Mouse (Mus musculus): ENCODE measurements at regions not wholly inside any gene's neighbourhood (a gene's known extent, or its start where the extent isn't known, plus 50 kb on each side); places are given as distances from the start of the nearest gene placed in this dataset.

- H3K4me2 ChIP-seq (replicated peaks; ENCODE audit: low read depth, low read length): no peak overlapping the region
- WGBS: 36% methylated on average over 1 of the region's 1 CpGs
- H3K9me3 ChIP-seq (ENCODE audit: low read length): no peaks in the 10 kb centered on the region
- H3K36me3 ChIP-seq (ENCODE audit: insufficient read depth, low read length): no peaks in the 10 kb centered on the region
- no peak overlapping the region for H3K27ac ChIP-seq (ENCODE audit: low read length)
- DNase-seq (ENCODE audit: low spot score) (no peak), ATAC-seq (no peak)
- H3K9ac ChIP-seq (replicated peaks; ENCODE audit: low read depth): no peak overlapping the region
- TF ChIP-seq EP300 (IDR thresholded peaks at IDR 0.05): no peak
- TF ChIP-seq CTCF (IDR thresholded peaks at IDR 0.05): no peak
- no peaks in the 10 kb centered on the region for H3K4me1 ChIP-seq (ENCODE audit: insufficient read depth, low read depth, low read length)
- H3K4me3 ChIP-seq (ENCODE audit: low read depth, low read length): no peak overlapping the region
- H3K27me3 ChIP-seq (replicated peaks; ENCODE audit: insufficient read depth, low read length): no peaks in the 10 kb centered on the region
These were observed 221.6 kb upstream of the Zic4 start for GRCm38 (mm10) chr9:91140651-91141050.

GRCm38 (mm10) chr9:91151893-91152292 lies 210.3 kb upstream of the Zic4 start:
- Histone ChIP-seq H3K4me1 (ENCODE audit: insufficient read depth, low read depth, low read length) (no peaks in the 10 kb centered on the region), H3K9ac (replicated peaks; ENCODE audit: low read depth) (no peak overlapping the region), H3K27ac (ENCODE audit: low read length) (no peak overlapping the region), H3K36me3 (ENCODE audit: insufficient read depth, low read length) (no peaks in the 10 kb centered on the region), H3K4me2 (replicated peaks; ENCODE audit: low read depth, low read length) (no peak overlapping the region), H3K27me3 (replicated peaks; ENCODE audit: insufficient read depth, low read length) (no peaks in the 10 kb centered on the region), H3K4me3 (ENCODE audit: low read depth, low read length) (no peak overlapping the region), H3K9me3 (ENCODE audit: low read length) (no peaks in the 10 kb centered on the region)
- TF ChIP-seq EP300 (IDR thresholded peaks at IDR 0.05) (no peak), CTCF (IDR thresholded peaks at IDR 0.05) (no peak)
- DNase-seq (ENCODE audit: low spot score) (no peak), ATAC-seq (no peak)
- WGBS: 83% methylated on average over 11 of the region's 11 CpGs

DNA sequence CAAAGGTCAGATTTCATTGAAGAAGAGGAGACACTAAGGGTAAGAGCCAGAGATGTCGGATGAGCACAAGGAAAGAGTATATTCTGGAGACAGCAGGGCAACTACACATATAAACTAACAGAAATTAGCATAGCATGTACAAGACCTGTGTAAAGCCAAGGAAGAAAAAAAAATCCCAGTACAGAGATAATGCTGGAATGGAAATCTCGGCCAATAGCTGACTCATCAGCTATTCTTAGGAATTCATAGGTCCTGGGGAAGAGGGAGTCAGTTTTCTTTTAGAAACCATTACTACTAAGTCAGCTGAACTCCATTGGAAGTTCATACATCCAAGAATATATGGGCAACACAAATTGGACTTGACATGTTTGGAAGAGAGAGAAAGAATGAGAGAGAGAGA lies 202.9 kb upstream of the Zic4 start:
- Histone ChIP-seq H3K4me3 (ENCODE audit: low read depth, low read length) (no peak overlapping the region), H3K36me3 (ENCODE audit: insufficient read depth, low read length) (no peaks in the 10 kb centered on the region), H3K27me3 (replicated peaks; ENCODE audit: insufficient read depth, low read length) (no peaks in the 10 kb centered on the region), H3K4me2 (replicated peaks; ENCODE audit: low read depth, low read length) (no peak overlapping the region), H3K4me1 (ENCODE audit: insufficient read depth, low read depth, low read length) (no peaks in the 10 kb centered on the region), H3K9ac (replicated peaks; ENCODE audit: low read depth) (no peak overlapping the region), H3K27ac (ENCODE audit: low read length) (no peak overlapping the region), H3K9me3 (ENCODE audit: low read length) (no peaks in the 10 kb centered on the region)
- no peak for ATAC-seq
- TF ChIP-seq CTCF (IDR thresholded peaks at IDR 0.05) (no peak), EP300 (IDR thresholded peaks at IDR 0.05) (no peak)
- WGBS: 69% methylated on average over 2 of the region's 2 CpGs
- no peak for DNase-seq (ENCODE audit: low spot score)

DNA sequence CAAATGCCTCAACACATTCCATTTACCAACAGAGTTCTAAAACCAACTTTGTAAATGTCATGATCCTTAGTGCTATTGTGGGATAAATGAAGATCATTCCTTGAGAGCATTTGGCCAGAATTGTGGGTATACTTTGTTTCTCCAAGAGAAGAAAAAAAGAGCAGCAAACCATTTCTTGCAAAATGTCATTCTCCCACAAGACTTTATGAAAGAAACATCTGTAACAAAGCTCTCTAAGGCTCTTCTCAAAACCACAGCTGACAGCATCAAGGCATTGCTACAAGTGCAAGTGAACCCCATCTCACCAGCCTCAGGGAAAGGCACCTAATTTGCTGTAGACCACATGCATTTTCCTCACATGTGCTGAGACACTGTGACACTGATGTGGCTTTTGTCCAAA lies 194.3 kb upstream of the Zic4 start:
- no peak overlapping the region for H3K9ac ChIP-seq (replicated peaks; ENCODE audit: low read depth)
- no peaks in the 10 kb centered on the region for H3K4me1 ChIP-seq (ENCODE audit: insufficient read depth, low read depth, low read length)
- no peaks in the 10 kb centered on the region for H3K27me3 ChIP-seq (replicated peaks; ENCODE audit: insufficient read depth, low read length)
- H3K4me3 ChIP-seq (ENCODE audit: low read depth, low read length): no peak overlapping the region
- H3K36me3 ChIP-seq (ENCODE audit: insufficient read depth, low read length): no peaks in the 10 kb centered on the region
- DNase-seq (ENCODE audit: low spot score): no peak
- no peak overlapping the region for H3K27ac ChIP-seq (ENCODE audit: low read length)
- H3K4me2 ChIP-seq (replicated peaks; ENCODE audit: low read depth, low read length): no peak overlapping the region
- no peak for TF ChIP-seq CTCF (IDR thresholded peaks at IDR 0.05)
- H3K9me3 ChIP-seq (ENCODE audit: low read length): no peaks in the 10 kb centered on the region
- no peak for ATAC-seq

DNA sequence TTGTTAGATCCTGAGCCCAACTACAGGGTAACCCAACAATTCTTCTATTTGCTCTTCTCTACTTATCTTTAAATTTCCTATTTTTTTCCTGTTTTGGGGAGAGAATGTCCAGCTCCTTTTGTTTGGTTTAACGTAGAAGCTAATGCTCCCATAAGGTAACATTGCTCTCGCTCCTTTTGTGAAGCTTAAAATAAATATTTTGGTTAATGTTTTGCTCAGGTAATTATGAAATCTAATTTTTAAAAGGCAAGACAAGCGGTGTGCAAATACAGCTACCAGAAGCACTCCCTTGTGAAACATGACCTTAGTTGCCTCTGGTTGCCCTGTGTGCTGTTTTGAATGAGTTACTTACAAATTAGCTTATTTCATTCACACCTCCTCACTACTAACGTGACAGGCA lies 169.0 kb upstream of the Zic4 start:
- Histone ChIP-seq H3K4me3 (ENCODE audit: low read depth, low read length) (no peak overlapping the region), H3K36me3 (ENCODE audit: insufficient read depth, low read length) (no peaks in the 10 kb centered on the region), H3K27me3 (replicated peaks; ENCODE audit: insufficient read depth, low read length) (no peaks in the 10 kb centered on the region), H3K9ac (replicated peaks; ENCODE audit: low read depth) (no peak overlapping the region), H3K4me2 (replicated peaks; ENCODE audit: low read depth, low read length) (no peak overlapping the region), H3K4me1 (ENCODE audit: insufficient read depth, low read depth, low read length) (no peaks in the 10 kb centered on the region), H3K9me3 (ENCODE audit: low read length) (no peaks in the 10 kb centered on the region), H3K27ac (ENCODE audit: low read length) (no peak overlapping the region)
- ATAC-seq: no peak
- TF ChIP-seq CTCF (IDR thresholded peaks at IDR 0.05) (no peak), EP300 (IDR thresholded peaks at IDR 0.05) (no peak)
- 56% methylated on average over 4 of the region's 4 CpGs for WGBS
- DNase-seq (ENCODE audit: low spot score): no peak

DNA sequence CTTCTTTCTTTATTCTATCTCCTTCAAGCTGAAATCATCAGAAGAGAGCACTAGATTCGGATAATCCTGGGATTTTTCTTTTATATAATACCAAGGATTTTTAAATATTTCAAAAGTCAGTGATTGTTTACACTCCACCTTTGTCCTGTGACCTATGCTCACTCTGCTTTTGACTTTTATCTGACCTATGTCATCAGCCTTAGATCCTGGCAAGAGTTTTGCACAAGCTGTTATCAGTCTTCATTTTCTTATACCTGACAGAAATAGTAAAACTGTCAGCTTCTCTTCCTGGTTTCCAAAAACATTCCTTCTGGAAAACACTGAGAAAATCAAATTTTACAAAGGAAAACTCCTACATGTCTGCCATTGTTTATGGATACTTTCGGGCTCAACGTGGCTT lies 168.3 kb upstream of the Zic4 start:
- WGBS: 76% methylated on average over 3 of the region's 3 CpGs
- DNase-seq (ENCODE audit: low spot score) (no peak), ATAC-seq (no peak)
- Histone ChIP-seq H3K27me3 (replicated peaks; ENCODE audit: insufficient read depth, low read length) (no peaks in the 10 kb centered on the region), H3K9ac (replicated peaks; ENCODE audit: low read depth) (no peak overlapping the region), H3K9me3 (ENCODE audit: low read length) (no peaks in the 10 kb centered on the region), H3K27ac (ENCODE audit: low read length) (no peak overlapping the region), H3K4me2 (replicated peaks; ENCODE audit: low read depth, low read length) (no peak overlapping the region), H3K4me1 (ENCODE audit: insufficient read depth, low read depth, low read length) (no peaks in the 10 kb centered on the region), H3K4me3 (ENCODE audit: low read depth, low read length) (no peak overlapping the region), H3K36me3 (ENCODE audit: insufficient read depth, low read length) (no peaks in the 10 kb centered on the region)
- TF ChIP-seq CTCF (IDR thresholded peaks at IDR 0.05) (no peak), EP300 (IDR thresholded peaks at IDR 0.05) (no peak)

DNA sequence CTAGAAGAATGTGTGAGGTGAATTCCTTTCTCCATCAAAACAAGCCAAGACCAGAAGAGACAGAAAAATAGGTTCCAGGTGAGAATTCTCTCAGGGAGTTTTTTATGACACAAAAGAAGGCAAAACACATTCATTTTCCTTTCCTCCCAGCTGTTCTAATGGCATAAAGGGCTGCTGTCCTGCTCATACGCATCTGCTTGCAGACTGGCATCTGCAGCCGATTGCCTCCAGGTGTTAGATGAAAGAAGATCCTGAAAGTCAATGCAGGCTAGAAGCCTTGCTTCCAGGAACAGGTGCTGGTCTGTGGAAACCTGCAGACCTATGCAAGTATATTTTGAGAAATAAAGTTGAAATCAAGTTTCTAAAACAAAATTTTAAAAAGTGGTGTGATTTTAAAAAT lies 154.9 kb upstream of the Zic4 start:
- Histone ChIP-seq H3K27ac (ENCODE audit: low read length) (no peak overlapping the region), H3K4me1 (ENCODE audit: insufficient read depth, low read depth, low read length) (no peaks in the 10 kb centered on the region), H3K9me3 (ENCODE audit: low read length) (no peaks in the 10 kb centered on the region), H3K36me3 (ENCODE audit: insufficient read depth, low read length) (no peaks in the 10 kb centered on the region), H3K9ac (replicated peaks; ENCODE audit: low read depth) (no peak overlapping the region), H3K4me3 (ENCODE audit: low read depth, low read length) (no peak overlapping the region), H3K27me3 (replicated peaks; ENCODE audit: insufficient read depth, low read length) (no peaks in the 10 kb centered on the region), H3K4me2 (replicated peaks; ENCODE audit: low read depth, low read length) (no peak overlapping the region)
- TF ChIP-seq EP300 (IDR thresholded peaks at IDR 0.05) (no peak), CTCF (IDR thresholded peaks at IDR 0.05) (no peak)
- DNase-seq (ENCODE audit: low spot score) (no peak), ATAC-seq (no peak)
- 63% methylated on average over 2 of the region's 2 CpGs for WGBS
